Mouse (Mus musculus) liver, embryonic 16.5 days (tissue): ENCODE results near the gene Dtx4. TPM values are rescaled to one million over a fixed set of nuclear protein-coding genes. Genes with fewer than 3 reads are reported as not detected.

Experiments
- ATAC-seq: fragments of 200-750 bp; cut with Nextera tagmentation; 2 replicates; pipeline ENCODE4 v1.8.0; 2017; ENCODE audit warnings: low read depth, mild to moderate bottlenecking, moderate number of reproducible peaks, moderate library complexity
- H3K27ac ChIP-seq: fragments of 300-500 bp; sonication (generic); 2 replicates; pipeline ENCODE4 v1.5.1; 2014; ENCODE audit warnings: mild to moderate bottlenecking, low read length
- H3K27me3 ChIP-seq: fragments of 300-500 bp; sonication (generic); 2 replicates; pipeline ENCODE4 v1.6.1; 2014; ENCODE audit warnings: low read depth, low read length, mixed read lengths; ENCODE audit not compliant: control insufficient read depth, insufficient read depth
- H3K36me3 ChIP-seq: fragments of 300-500 bp; sonication (generic); 2 replicates; pipeline ENCODE4 v1.6.1; 2014; ENCODE audit warnings: mild to moderate bottlenecking; ENCODE audit not compliant: control insufficient read depth, insufficient read depth
- H3K4me1 ChIP-seq: fragments of 300-500 bp; sonication (generic); 2 replicates; pipeline ENCODE4 v1.6.1; 2014; ENCODE audit warnings: low read depth, low read length, mixed read lengths; ENCODE audit not compliant: control insufficient read depth
- H3K4me2 ChIP-seq: fragments of 300-500 bp; sonication (generic); 2 replicates; pipeline ENCODE4 v1.6.1; 2014; ENCODE audit warnings: low read depth, low read length, mixed read lengths
- H3K4me3 ChIP-seq: fragments of 300-500 bp; sonication (generic); 2 replicates; pipeline ENCODE4 v1.5.1; 2014; ENCODE audit warnings: low read depth, mild to moderate bottlenecking, low read length
- H3K9ac ChIP-seq: fragments of 300-500 bp; sonication (generic); 2 replicates; pipeline ENCODE4 v1.6.1; 2014; ENCODE audit warnings: low read depth, low read length
- H3K9me3 ChIP-seq: fragments of 300-500 bp; sonication (generic); replicated peaks from 2 replicates; pipeline ENCODE4 v1.6.1; 2016; ENCODE audit warnings: low read length; ENCODE audit not compliant: control insufficient read depth
- WGBS: fragments of 180-500 bp; shearing (Covaris S2); extraction: QIAGEN DNeasy Blood & Tissue Kit; methylation state at CpG from one replicate; pipeline ENCODE4 v1.1.7; 2014; ENCODE audit not compliant: insufficient replicate concordance; 5-methylcytosine and 5-hydroxymethylcytosine counted together
- polyA plus RNA-seq: library from polyadenylated mRNA; unstranded; fragments of >200 nt; fragmentation: Nextera tagmentation; extraction: Ambion mirVana; gene quantifications from 2 replicates; pipeline ENCODE4 v1.2.1, GENCODE M21; 2015

The Dtx4 gene
- polyA plus RNA-seq, 1 experiment from 2014 or later, result 2.2 TPM

- ATAC-seq, result peak; percentile 81
- no peaks in the 10 kb centered on the region for H3K27me3 ChIP-seq
- no peaks in the 10 kb centered on the region for H3K36me3 ChIP-seq
- no peak overlapping the region for H3K9ac ChIP-seq
- H3K4me2 ChIP-seq, result peak overlapping the region; percentile 22; the same call in 1 of the 2 replicates
- H3K4me1 ChIP-seq, result peaks cover 13% of the 10 kb centered on the region
- 41% methylated on average over 8 of the region's 8 CpGs for WGBS
- H3K27ac ChIP-seq, result peak overlapping the region; percentile 78
- H3K9me3 ChIP-seq, result no peaks in the 10 kb centered on the region
- H3K4me3 ChIP-seq, result no peak overlapping the region
These were observed 12.1 kb downstream of the Dtx4 start for GRCm38 (mm10) chr19:12488969-12489674.

- Histone ChIP-seq H3K9ac (no peak overlapping the region), H3K36me3 (no peaks in the 10 kb centered on the region), H3K4me2 (peak overlapping the region; percentile 12; the same call in 1 of the 2 replicates), H3K27me3 (no peaks in the 10 kb centered on the region), H3K4me3 (no peak overlapping the region), H3K9me3 (no peaks in the 10 kb centered on the region), H3K27ac (peak overlapping the region; percentile 78), H3K4me1 (peaks cover 13% of the 10 kb centered on the region)
- WGBS, result 32% methylated on average over 9 of the region's 9 CpGs
- ATAC-seq, result peak; percentile 55
These were observed 12.9 kb downstream of the Dtx4 start for GRCm38 (mm10) chr19:12488205-12488966.

GRCm38 (mm10) chr19:12487511-12488204 lies 13.6 kb downstream of the Dtx4 start:
- H3K27me3 ChIP-seq, result no peaks in the 10 kb centered on the region
- H3K4me1 ChIP-seq, result peaks cover 13% of the 10 kb centered on the region
- H3K9ac ChIP-seq, result no peak overlapping the region
- no peak for ATAC-seq
- H3K27ac ChIP-seq, result peak overlapping the region; percentile 78
- H3K4me2 ChIP-seq, result no peak overlapping the region
- H3K36me3 ChIP-seq, result no peaks in the 10 kb centered on the region
- H3K4me3 ChIP-seq, result no peak overlapping the region
- 65% methylated on average over 12 of the region's 12 CpGs for WGBS
- no peaks in the 10 kb centered on the region for H3K9me3 ChIP-seq

- Histone ChIP-seq H3K9me3 (no peaks in the 10 kb centered on the region), H3K27me3 (no peaks in the 10 kb centered on the region), H3K4me2 (no peak overlapping the region), H3K4me1 (peaks cover 13% of the 10 kb centered on the region), H3K27ac (peak overlapping the region; percentile 21; the same call in 1 of the 2 replicates), H3K4me3 (no peak overlapping the region), H3K9ac (no peak overlapping the region), H3K36me3 (no peaks in the 10 kb centered on the region)
- WGBS, result 58% methylated on average over 6 of the region's 6 CpGs
- ATAC-seq, result peak; percentile 52
These were observed 14.4 kb downstream of the Dtx4 start for GRCm38 (mm10) chr19:12486875-12487274.

- Histone ChIP-seq H3K4me3 (no peak overlapping the region), H3K9me3 (no peaks in the 10 kb centered on the region), H3K4me1 (peaks cover 13% of the 10 kb centered on the region), H3K4me2 (no peak overlapping the region), H3K36me3 (no peaks in the 10 kb centered on the region), H3K27ac (no peak overlapping the region), H3K9ac (no peak overlapping the region), H3K27me3 (no peaks in the 10 kb centered on the region)
- WGBS, result 59% methylated on average over 3 of the region's 3 CpGs
- ATAC-seq, result no peak
These were observed 15.6 kb downstream of the Dtx4 start for GRCm38 (mm10) chr19:12485631-12486030.

GRCm38 (mm10) chr19:12485223-12485622 lies 16.0 kb downstream of the Dtx4 start:
- Histone ChIP-seq H3K4me2 (no peak overlapping the region), H3K4me3 (no peak overlapping the region), H3K9me3 (no peaks in the 10 kb centered on the region), H3K4me1 (peaks cover 13% of the 10 kb centered on the region), H3K36me3 (no peaks in the 10 kb centered on the region), H3K27ac (no peak overlapping the region), H3K9ac (no peak overlapping the region), H3K27me3 (no peaks in the 10 kb centered on the region)
- WGBS, result 67% methylated on average over 13 of the region's 13 CpGs
- no peak for ATAC-seq

- H3K4me1 ChIP-seq, result peaks cover 13% of the 10 kb centered on the region
- H3K36me3 ChIP-seq, result no peaks in the 10 kb centered on the region; the same call in 1 of the 2 replicates
- H3K27ac ChIP-seq, result no peak overlapping the region
- H3K27me3 ChIP-seq, result no peaks in the 10 kb centered on the region
- no peak overlapping the region for H3K9ac ChIP-seq
- H3K4me2 ChIP-seq, result no peak overlapping the region
- no peak for ATAC-seq
- 56% methylated on average over 4 of the region's 4 CpGs for WGBS
- no peak overlapping the region for H3K4me3 ChIP-seq
- H3K9me3 ChIP-seq, result no peaks in the 10 kb centered on the region
These were observed 17.0 kb downstream of the Dtx4 start for GRCm38 (mm10) chr19:12484210-12484609.

GRCm38 (mm10) chr19:12483782-12484181 lies 17.5 kb downstream of the Dtx4 start:
- Histone ChIP-seq H3K4me3 (no peak overlapping the region), H3K9ac (no peak overlapping the region), H3K27ac (no peak overlapping the region), H3K4me1 (peaks cover 13% of the 10 kb centered on the region), H3K4me2 (no peak overlapping the region), H3K36me3 (no peaks in the 10 kb centered on the region; the same call in 1 of the 2 replicates), H3K27me3 (no peaks in the 10 kb centered on the region), H3K9me3 (no peaks in the 10 kb centered on the region)
- no peak for ATAC-seq
- WGBS, result 33% methylated on average over 4 of the region's 4 CpGs
